Mouse (Mus musculus) embryonic facial prominence, embryonic 11.5 days (tissue): ENCODE measurements around the gene Ctdnep1. TPM values are rescaled to one million over a fixed set of nuclear protein-coding genes. Genes with fewer than 3 reads are reported as not detected.

Experiments used
- ATAC-seq: fragments of 200-750 bp; cut with Nextera tagmentation; replicated peaks from 2 replicates; pipeline ENCODE4 v1.8.0; 2017; ENCODE audit warnings: low read depth; ENCODE audit not compliant: insufficient number of reproducible peaks, low FRiP score, low TSS enrichment
- DNase-seq: peaks from one replicate; pipeline ENCODE4 v3.0.0-alpha.2; 2015; ENCODE audit warnings: low spot score
- H3K27ac ChIP-seq: fragments of 300-500 bp; sonication (generic); replicated peaks from 2 replicates; pipeline ENCODE4 v1.5.1; 2014; ENCODE audit warnings: mild to moderate bottlenecking, low read depth, low read length, control low read depth
- H3K27me3 ChIP-seq: fragments of 300-500 bp; sonication (generic); 2 replicates; pipeline ENCODE4 v1.6.1; 2014; ENCODE audit warnings: mild to moderate bottlenecking, low read length, moderate library complexity, mixed read lengths; ENCODE audit not compliant: control insufficient read depth, insufficient read depth
- H3K36me3 ChIP-seq: fragments of 300-500 bp; sonication (generic); replicated peaks from 2 replicates; pipeline ENCODE4 v1.6.1; 2014; ENCODE audit warnings: low read depth, mild to moderate bottlenecking, low read length, moderate library complexity, mixed read lengths; ENCODE audit not compliant: control insufficient read depth, insufficient read depth
- H3K4me1 ChIP-seq: fragments of 300-500 bp; sonication (generic); 2 replicates; pipeline ENCODE4 v1.6.1; 2014; ENCODE audit warnings: low read length, mixed read lengths; ENCODE audit not compliant: control insufficient read depth, insufficient read depth
- H3K4me2 ChIP-seq: fragments of 300-500 bp; sonication (generic); 2 replicates; pipeline ENCODE4 v1.6.1; 2014; ENCODE audit warnings: low read depth, mild to moderate bottlenecking, control low read depth, low read length, moderate library complexity
- H3K4me3 ChIP-seq: fragments of 300-500 bp; sonication (generic); 2 replicates; pipeline ENCODE4 v1.5.1; 2014; ENCODE audit warnings: low read depth, low read length, control low read depth
- H3K9ac ChIP-seq: fragments of 300-500 bp; sonication (generic); replicated peaks from 2 replicates; pipeline ENCODE4 v1.6.1; 2014; ENCODE audit warnings: mild to moderate bottlenecking, control low read depth, low read length
- H3K9me3 ChIP-seq: fragments of 300-500 bp; sonication (generic); replicated peaks from 2 replicates; pipeline ENCODE4 v1.6.1; 2016; ENCODE audit warnings: mild to moderate bottlenecking, low read length, inconsistent platforms, mixed read lengths; ENCODE audit not compliant: control insufficient read depth
- WGBS: fragments of 180-500 bp; shearing (Covaris S2); extraction: QIAGEN DNeasy Blood & Tissue Kit; methylation state at CpG from one replicate; pipeline ENCODE4 v1.1.7; 2014; 5-methylcytosine and 5-hydroxymethylcytosine counted together
- polyA plus RNA-seq: library from polyadenylated mRNA; unstranded; fragments of >200 nt; fragmentation: Nextera tagmentation; extraction: Ambion mirVana; gene quantifications from 2 replicates; pipeline ENCODE4 v1.2.1, GENCODE M21; 2014

Gene Ctdnep1
- polyA plus RNA-seq, 1 experiment from 2014 or later = 26.2 TPM

DNA sequence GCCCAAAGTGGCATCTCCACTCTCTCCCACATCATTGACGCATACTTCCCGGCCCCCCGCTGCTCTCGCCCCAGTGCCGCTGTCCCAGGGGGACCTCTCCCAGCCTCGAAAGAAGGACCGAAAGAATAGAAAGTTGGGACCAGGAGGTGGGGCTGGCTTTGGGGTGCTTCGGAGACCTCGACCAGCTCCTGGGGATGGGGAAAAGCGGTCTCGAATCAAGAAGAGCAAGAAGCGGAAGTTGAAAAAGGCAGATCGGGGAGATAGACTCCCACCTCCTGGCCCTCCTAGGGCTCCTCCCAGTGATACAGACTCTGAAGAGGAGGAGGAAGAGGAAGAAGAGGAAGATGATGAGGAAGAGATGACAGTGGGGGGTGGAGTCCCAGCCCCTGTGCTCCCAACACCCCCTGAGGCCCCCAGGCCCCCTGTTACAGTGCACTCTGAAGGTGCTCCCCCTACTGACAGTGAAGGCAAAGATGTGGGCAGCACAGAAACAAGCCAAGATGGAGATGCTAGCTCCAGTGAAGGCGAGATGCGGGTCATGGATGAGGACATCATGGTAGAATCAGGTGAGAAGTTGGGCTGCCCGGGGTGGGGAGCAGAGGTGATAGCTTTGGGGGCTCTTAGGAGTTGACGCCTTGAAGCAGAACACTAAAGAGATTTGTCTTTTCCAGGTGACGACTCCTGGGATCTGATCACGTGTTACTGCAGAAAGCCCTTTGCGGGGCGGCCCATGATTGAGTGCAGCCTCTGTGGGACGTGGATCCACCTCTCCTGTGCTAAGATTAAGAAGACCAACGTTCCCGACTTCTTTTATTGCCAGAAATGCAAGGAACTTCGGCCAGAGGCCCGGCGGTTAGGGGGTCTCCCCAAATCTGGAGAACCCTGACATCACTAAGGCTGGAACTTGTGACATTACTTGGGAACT lies 17.9 kb downstream of the Ctdnep1 start:
- Histone ChIP-seq H3K27ac (no peak overlapping the region), H3K4me1 (no peaks in the 10 kb centered on the region; the same call in 1 of the 2 replicates), H3K4me3 (0 out of 2 replicates have a peak overlapping the region, but pooled peaks have one; percentile 3), H3K27me3 (no peaks in the 10 kb centered on the region), H3K9me3 (no peaks in the 10 kb centered on the region), H3K4me2 (no peak overlapping the region), H3K36me3 (peaks cover 11% of the 10 kb centered on the region), H3K9ac (no peak overlapping the region)
- 92% methylated on average over 27 of the region's 27 CpGs for WGBS
- ATAC-seq = no peak
- no peak for DNase-seq

- Histone ChIP-seq H3K36me3 (peaks cover 11% of the 10 kb centered on the region), H3K4me3 (no peak overlapping the region), H3K4me1 (no peaks in the 10 kb centered on the region; the same call in 1 of the 2 replicates), H3K27me3 (no peaks in the 10 kb centered on the region), H3K9me3 (no peaks in the 10 kb centered on the region), H3K9ac (no peak overlapping the region), H3K27ac (no peak overlapping the region), H3K4me2 (no peak overlapping the region)
- WGBS = 88% methylated on average over 8 of the region's 8 CpGs
- no peak for DNase-seq
- no peak for ATAC-seq
These were observed 18.7 kb downstream of the Ctdnep1 start for GRCm38 (mm10) chr11:69999666-70000065.

DNA sequence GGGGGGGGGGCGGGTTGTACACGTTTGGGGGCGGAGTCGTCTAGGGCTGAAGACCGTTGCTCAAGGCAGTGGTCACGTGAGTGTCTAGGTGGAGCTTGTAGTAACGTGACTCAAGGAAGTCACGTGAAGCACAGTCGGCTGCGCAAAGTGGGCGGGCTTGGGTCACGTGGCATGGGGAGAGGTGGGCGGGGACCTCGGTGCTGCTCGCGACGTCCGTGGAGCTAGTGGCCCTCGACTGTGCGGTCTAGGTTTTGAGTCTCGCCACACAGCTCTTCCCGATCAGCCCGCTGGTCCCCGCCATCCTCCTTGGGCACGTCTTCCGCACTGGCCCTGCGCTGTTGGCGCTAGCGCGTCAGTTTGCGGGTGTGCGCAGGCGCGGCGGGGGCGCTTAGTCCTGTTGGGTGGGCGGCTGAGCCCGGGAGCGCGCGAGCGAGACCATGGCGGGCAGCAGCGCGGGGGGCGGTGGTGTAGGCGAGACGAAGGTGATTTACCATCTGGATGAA lies 19.5 kb downstream of the Ctdnep1 start, which contains the start of gene Dvl2:
TSS of gene Dvl2 (plus strand) at position 200 of the 503 bp plus-strand sequence.
- Histone ChIP-seq H3K9me3 (no peaks in the 10 kb centered on the region), H3K27ac (peak within 1 kb of the TSS; percentile 94), H3K36me3 (peaks cover 11% of the 10 kb centered on the region), H3K4me3 (peak within 1 kb of the TSS; percentile 85), H3K9ac (peak within 1 kb of the TSS; percentile 83), H3K27me3 (no peaks in the 10 kb centered on the region), H3K4me2 (peak within 1 kb of the TSS; percentile 47), H3K4me1 (no peaks in the 10 kb centered on the region; the same call in 1 of the 2 replicates)
- whole genome bisulfite sequencing = under 1% methylated on average over 47 of the region's 48 CpGs
- ATAC-seq (peak; percentile 45; the same call in 1 of the 2 replicates), DNase-seq (peak; percentile 97)

DNA sequence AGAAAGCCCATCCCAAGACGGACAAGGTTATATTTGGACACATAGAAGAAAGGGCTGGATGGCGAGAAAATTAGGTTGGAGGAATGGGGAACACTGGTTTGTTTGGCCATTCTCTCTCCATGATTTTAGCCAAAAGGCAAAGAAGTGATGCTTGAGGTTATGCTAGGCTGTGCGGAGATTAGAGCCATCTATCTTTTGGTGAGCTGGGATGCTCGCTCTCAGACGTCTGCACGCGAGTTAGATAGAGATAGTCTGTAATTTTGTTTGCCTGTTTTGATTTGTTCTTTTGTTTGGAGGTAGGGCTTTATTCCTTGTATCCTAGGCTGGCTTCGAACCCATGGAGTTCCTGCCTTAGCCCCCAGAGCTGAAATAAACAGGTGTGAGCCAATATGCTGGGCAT lies 20.2 kb downstream of the Ctdnep1 start:
- no peaks in the 10 kb centered on the region; the same call in 1 of the 2 replicates for H3K4me1 ChIP-seq
- H3K27me3 ChIP-seq = no peaks in the 10 kb centered on the region
- H3K27ac ChIP-seq = peak overlapping the region; percentile 94; the same call in 1 of the 2 replicates
- no peaks in the 10 kb centered on the region for H3K9me3 ChIP-seq
- ATAC-seq = no peak
- peaks cover 14% of the 10 kb centered on the region for H3K36me3 ChIP-seq
- H3K9ac ChIP-seq = peak overlapping the region; percentile 83
- H3K4me2 ChIP-seq = peak overlapping the region; percentile 47
- peak overlapping the region; percentile 85 for H3K4me3 ChIP-seq
- 14% methylated on average over 8 of the region's 8 CpGs for WGBS
- no peak for DNase-seq

DNA sequence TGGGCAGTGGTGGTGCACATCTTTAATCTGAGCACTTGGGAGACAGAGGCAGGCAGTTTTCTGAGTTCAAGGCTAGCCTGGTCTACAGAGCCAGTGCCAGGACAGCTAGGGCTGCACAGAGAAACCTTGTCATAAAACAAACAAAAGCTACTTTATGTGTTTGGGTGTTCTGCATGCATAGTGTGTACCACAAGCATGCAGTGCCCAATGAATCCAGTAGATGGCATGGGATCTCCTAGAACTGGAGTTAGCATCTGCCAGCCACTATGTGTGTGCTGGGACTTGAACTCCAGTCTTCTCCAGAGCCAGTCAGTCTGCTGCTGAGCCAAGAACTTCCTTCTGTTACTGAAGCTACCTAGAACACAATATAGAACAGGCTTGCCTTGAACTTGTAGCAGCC lies 20.9 kb downstream of the Ctdnep1 start:
- Histone ChIP-seq H3K4me1 (no peaks in the 10 kb centered on the region; the same call in 1 of the 2 replicates), H3K36me3 (peaks cover 20% of the 10 kb centered on the region), H3K4me3 (peak overlapping the region; percentile 85), H3K9ac (no peak overlapping the region), H3K27ac (no peak overlapping the region), H3K4me2 (peak overlapping the region; percentile 47), H3K27me3 (no peaks in the 10 kb centered on the region), H3K9me3 (no peaks in the 10 kb centered on the region)
- peak; percentile 52 for DNase-seq
- ATAC-seq = no peak

DNA sequence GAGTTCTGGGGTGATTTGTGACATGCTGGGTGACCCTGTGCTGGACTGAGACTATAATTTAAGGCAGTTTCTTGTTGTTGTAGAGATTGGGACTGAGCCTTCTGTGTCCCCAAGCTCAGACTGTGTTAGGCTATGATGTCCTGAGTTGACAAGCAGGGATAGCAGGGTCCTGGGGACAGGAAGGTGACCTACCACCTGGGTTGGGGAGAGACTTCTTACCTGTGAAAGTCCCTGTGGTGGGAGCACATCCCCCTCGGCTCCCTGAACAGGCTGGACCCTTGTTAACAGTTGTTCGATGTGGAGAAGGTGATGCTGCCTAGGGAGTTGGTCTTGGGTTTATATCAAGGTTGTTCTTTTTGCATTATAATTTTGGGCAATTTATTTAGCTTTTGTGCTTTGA lies 21.5 kb downstream of the Ctdnep1 start:
- DNase-seq = no peak
- H3K36me3 ChIP-seq = peaks cover 20% of the 10 kb centered on the region
- H3K4me3 ChIP-seq = no peak overlapping the region; the same call in 1 of the 2 replicates
- peak overlapping the region; percentile 47 for H3K4me2 ChIP-seq
- no peak for ATAC-seq
- H3K9me3 ChIP-seq = no peaks in the 10 kb centered on the region
- no peak overlapping the region for H3K9ac ChIP-seq
- H3K27me3 ChIP-seq = no peaks in the 10 kb centered on the region
- no peaks in the 10 kb centered on the region; the same call in 1 of the 2 replicates for H3K4me1 ChIP-seq
- H3K27ac ChIP-seq = no peak overlapping the region
- WGBS = 83% methylated on average over 2 of the region's 2 CpGs

- H3K9me3 ChIP-seq = no peaks in the 10 kb centered on the region
- H3K27ac ChIP-seq = no peak overlapping the region
- DNase-seq = no peak
- 69% methylated on average over 5 of the region's 5 CpGs for WGBS
- H3K4me2 ChIP-seq = no peak overlapping the region
- no peaks in the 10 kb centered on the region for H3K4me1 ChIP-seq
- no peak for ATAC-seq
- H3K4me3 ChIP-seq = no peak overlapping the region
- H3K36me3 ChIP-seq = peaks cover 17% of the 10 kb centered on the region
- H3K27me3 ChIP-seq = no peaks in the 10 kb centered on the region
- no peak overlapping the region for H3K9ac ChIP-seq
These were observed 24.6 kb downstream of the Ctdnep1 start for GRCm38 (mm10) chr11:70005521-70005920.

DNA sequence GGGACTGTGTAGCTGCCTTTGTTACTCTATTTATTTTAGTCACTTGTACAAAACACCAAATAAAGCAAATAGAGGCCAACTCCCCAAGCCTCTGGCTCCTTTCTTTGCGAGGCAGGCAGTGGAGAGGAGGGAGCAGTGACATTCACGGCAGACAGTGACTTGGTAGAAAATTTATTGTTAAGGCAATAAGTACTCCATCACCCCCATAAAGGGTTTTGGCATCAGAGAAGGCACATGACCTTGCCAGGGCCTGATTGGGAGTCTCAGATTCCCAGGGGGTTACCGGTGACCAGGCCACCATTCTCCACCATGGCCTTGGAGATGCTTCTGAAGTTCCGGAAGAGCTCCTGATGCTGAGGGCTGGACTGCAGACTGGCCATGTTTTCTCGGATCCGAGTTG lies 29.1 kb downstream of the Ctdnep1 start:
- Histone ChIP-seq H3K4me2 (no peak overlapping the region), H3K9ac (no peak overlapping the region), H3K27me3 (no peaks in the 10 kb centered on the region), H3K4me3 (no peak overlapping the region), H3K27ac (no peak overlapping the region), H3K9me3 (no peaks in the 10 kb centered on the region), H3K36me3 (peaks cover 23% of the 10 kb centered on the region), H3K4me1 (peaks cover 4% of the 10 kb centered on the region; the same call in 1 of the 2 replicates)
- DNase-seq (no peak), ATAC-seq (no peak)
- WGBS = 90% methylated on average over 6 of the region's 6 CpGs
